Mouse (Mus musculus): ENCODE data around the gene Gm47996. TPM values are rescaled to one million over a fixed set of nuclear protein-coding genes. Genes with fewer than 3 reads are reported as not detected.

The Gm47996 gene
- polyA plus RNA-seq, 1 experiment from 2014 or later = not detected

GRCm38 (mm10) chr1:151255422-151255821 is 45.5 kb downstream of the Gm47996 start:
- Histone ChIP-seq H3K27ac (ENCODE audit: low read length) (no peak overlapping the region), H3K4me3 (ENCODE audit: low read depth, low read length) (no peak overlapping the region), H3K27me3 (replicated peaks; ENCODE audit: insufficient read depth, low read length) (no peaks in the 10 kb centered on the region), H3K9ac (replicated peaks; ENCODE audit: low read depth) (no peak overlapping the region), H3K36me3 (ENCODE audit: insufficient read depth, low read length) (no peaks in the 10 kb centered on the region), H3K4me2 (replicated peaks; ENCODE audit: low read depth, low read length) (no peak overlapping the region), H3K9me3 (ENCODE audit: low read length) (no peaks in the 10 kb centered on the region), H3K4me1 (ENCODE audit: insufficient read depth, low read depth, low read length) (no peaks in the 10 kb centered on the region)
- DNase-seq (ENCODE audit: low spot score) = no peak
- no peak for ATAC-seq
- 63% methylated on average over 5 of the region's 5 CpGs for WGBS
- TF ChIP-seq CTCF (IDR thresholded peaks at IDR 0.05) = no peak
- TF ChIP-seq EP300 (IDR thresholded peaks at IDR 0.05) = no peak

DNA sequence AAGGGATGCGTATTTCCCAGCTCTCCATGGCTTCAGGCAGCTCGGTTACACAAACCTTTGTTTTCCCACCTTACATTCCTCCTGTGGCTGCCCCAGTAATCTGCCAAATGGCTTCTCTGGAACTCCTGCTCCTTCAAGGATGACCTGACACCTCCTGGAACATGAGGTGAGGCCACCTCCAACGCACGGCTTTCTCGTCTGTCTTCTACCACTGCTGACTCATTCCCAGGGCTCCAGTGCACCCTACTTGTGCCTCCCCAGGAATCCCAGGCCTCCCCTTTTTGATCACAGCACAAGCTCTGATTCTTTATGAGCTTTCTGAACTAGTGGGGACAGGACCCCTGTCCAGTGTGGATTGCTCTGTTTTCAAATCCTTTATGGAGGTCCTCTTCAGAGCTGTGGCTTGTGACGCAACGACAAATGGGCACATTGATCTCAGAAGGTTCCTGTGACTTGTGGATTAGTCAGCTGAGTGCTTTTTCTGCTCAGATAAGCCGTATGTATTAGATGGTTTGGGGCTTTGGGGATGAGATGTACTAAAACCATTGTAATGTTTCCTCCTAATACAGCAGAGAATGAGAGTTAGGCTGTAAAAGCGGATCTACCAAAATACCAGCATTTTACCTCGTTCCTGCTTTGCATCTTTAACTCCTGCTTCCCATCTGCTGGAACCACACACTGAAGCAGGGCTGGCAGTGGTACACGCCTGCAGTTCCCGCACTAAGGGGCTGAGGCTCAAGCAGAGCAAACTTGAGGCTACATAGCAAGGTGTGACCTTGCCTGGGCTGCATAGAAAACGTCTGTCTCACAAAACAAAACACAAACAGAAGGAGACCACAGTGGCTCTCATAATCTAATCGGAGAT is 48.4 kb downstream of the Gm47996 start:
- H3K9ac ChIP-seq (replicated peaks; ENCODE audit: low read depth) = no peak overlapping the region
- no peak for TF ChIP-seq CTCF (IDR thresholded peaks at IDR 0.05)
- H3K4me1 ChIP-seq (ENCODE audit: insufficient read depth, low read depth, low read length) = no peaks in the 10 kb centered on the region
- H3K4me3 ChIP-seq (ENCODE audit: low read depth, low read length) = no peak overlapping the region
- 51% methylated on average over 14 of the region's 14 CpGs for WGBS
- H3K4me2 ChIP-seq (replicated peaks; ENCODE audit: low read depth, low read length) = no peak overlapping the region
- no peaks in the 10 kb centered on the region for H3K27me3 ChIP-seq (replicated peaks; ENCODE audit: insufficient read depth, low read length)
- ATAC-seq (peak; percentile 28; the same call in 1 of the 2 replicates), DNase-seq (ENCODE audit: low spot score) (no peak)
- no peak overlapping the region for H3K27ac ChIP-seq (ENCODE audit: low read length)
- H3K36me3 ChIP-seq (ENCODE audit: insufficient read depth, low read length) = no peaks in the 10 kb centered on the region
- H3K9me3 ChIP-seq (ENCODE audit: low read length) = no peaks in the 10 kb centered on the region

DNA sequence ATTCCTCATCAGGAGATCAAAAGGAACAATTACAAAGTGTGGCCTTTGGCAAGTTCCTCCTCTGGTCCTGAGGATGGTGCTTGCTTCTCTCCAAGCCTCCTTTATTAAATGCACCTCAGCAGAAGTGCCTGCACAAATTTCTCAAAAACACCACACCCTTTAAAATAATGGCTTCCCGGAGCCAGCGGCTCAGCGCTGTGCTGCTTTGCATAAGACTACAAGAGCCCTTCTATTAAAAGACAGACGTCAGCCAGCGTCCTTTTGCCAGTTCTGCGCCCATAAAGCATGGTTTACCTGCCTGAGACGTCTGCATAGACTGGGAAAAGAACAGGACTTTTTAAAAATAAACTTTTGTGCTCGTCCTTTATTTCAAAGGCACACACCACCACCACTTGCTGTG is 49.1 kb downstream of the Gm47996 start:
- Histone ChIP-seq H3K27me3 (replicated peaks; ENCODE audit: insufficient read depth, low read length) (no peaks in the 10 kb centered on the region), H3K4me2 (replicated peaks; ENCODE audit: low read depth, low read length) (no peak overlapping the region)
- 43% methylated on average over 8 of the region's 8 CpGs for WGBS

More for the DNA sequence above, 49.1 kb downstream of the Gm47996 start:
- Histone ChIP-seq H3K9ac (replicated peaks; ENCODE audit: low read depth) (no peak overlapping the region), H3K4me3 (ENCODE audit: low read depth, low read length) (no peak overlapping the region), H3K4me1 (ENCODE audit: insufficient read depth, low read depth, low read length) (no peaks in the 10 kb centered on the region), H3K9me3 (ENCODE audit: low read length) (no peaks in the 10 kb centered on the region), H3K27ac (ENCODE audit: low read length) (no peak overlapping the region), H3K36me3 (ENCODE audit: insufficient read depth, low read length) (no peaks in the 10 kb centered on the region)
- peak; percentile 47; the same call in 1 of the 2 replicates for TF ChIP-seq EP300 (IDR thresholded peaks at IDR 0.05)
- no peak for TF ChIP-seq CTCF (IDR thresholded peaks at IDR 0.05)
- DNase-seq (ENCODE audit: low spot score) (peak; percentile 51), ATAC-seq (peak; percentile 73)

Other genes starting within 250 kb of the Gm47996 start
- gene Hmcn1, start 216.7 kb upstream of the Gm47996 start, polyA plus RNA-seq (2015; fragmentation: Nextera tagmentation; extraction: Ambion mirVana) = 24.7 and 26.7 TPM in 2 replicates
- 0.14 and 0.68 TPM in 2 replicates for gene Gm47985, start 27.6 kb upstream of the Gm47996 start, polyA plus RNA-seq (2015; fragmentation: Nextera tagmentation; extraction: Ambion mirVana)
- gene Gm8947, start 17.8 kb upstream of the Gm47996 start, polyA plus RNA-seq (2015; fragmentation: Nextera tagmentation; extraction: Ambion mirVana) = not detected in 2 replicates
- gene Gm47995, start 11.7 kb upstream of the Gm47996 start, polyA plus RNA-seq (2015; fragmentation: Nextera tagmentation; extraction: Ambion mirVana) = 0.13 TPM in 1 of 2 replicates, not detected in the other
- gene 3110040M04Rik, start 6.0 kb upstream of the Gm47996 start, polyA plus RNA-seq (2015; fragmentation: Nextera tagmentation; extraction: Ambion mirVana) = 0.15 TPM in 1 of 2 replicates, not detected in the other
- gene Ivns1abp, start 134.3 kb downstream of the Gm47996 start, polyA plus RNA-seq (2015; fragmentation: Nextera tagmentation; extraction: Ambion mirVana) = 107 and 117 TPM in 2 replicates
- 75.3 and 92.6 TPM in 2 replicates for gene Swt1, start 218.3 kb downstream of the Gm47996 start, polyA plus RNA-seq (2015; fragmentation: Nextera tagmentation; extraction: Ambion mirVana)
- 19.8 and 24.1 TPM in 2 replicates for gene Trmt1l, start 218.4 kb downstream of the Gm47996 start, polyA plus RNA-seq (2015; fragmentation: Nextera tagmentation; extraction: Ambion mirVana)

Data from lung, postnatal 0 days (tissue).